Mouse (Mus musculus) cortical plate, adult 2 months (tissue): ENCODE measurements around the gene Bcl9. TPM values are rescaled to one million over a fixed set of nuclear protein-coding genes. Genes with fewer than 3 reads are reported as not detected.

Source experiments
- H3K27ac ChIP-seq: fragments of 200-500 bp; 2 replicates; pipeline ENCODE4 v1.5.1; 2012; ENCODE audit warnings: low read length, control low read depth, inconsistent platforms; ENCODE audit not compliant: insufficient read depth
- H3K4me1 ChIP-seq: fragments of 200-500 bp; 2 replicates; pipeline ENCODE4 v1.6.1; 2011; ENCODE audit warnings: low read length; ENCODE audit not compliant: control insufficient read depth, insufficient read depth
- H3K4me3 ChIP-seq: fragments of 200-500 bp; 2 replicates; pipeline ENCODE4 v1.5.1; 2011; ENCODE audit warnings: mild to moderate bottlenecking, low read length, control low read depth; ENCODE audit not compliant: insufficient read depth
- CTCF ChIP-seq: fragments of 200-500 bp; IDR thresholded peaks from 2 replicates; pipeline ENCODE4 v1.5.1; 2011; ENCODE audit warnings: mild to moderate bottlenecking, control low read depth, low read length; ENCODE audit not compliant: insufficient read depth; ENCODE audit errors: extremely low read depth
- POLR2A ChIP-seq: fragments of 200-500 bp; IDR thresholded peaks from 2 replicates; pipeline ENCODE4 v1.6.1; 2011; ENCODE audit warnings: mild to moderate bottlenecking, low read length, control low read depth; ENCODE audit not compliant: insufficient read depth; ENCODE audit errors: extremely low read depth
- polyA plus RNA-seq: library from polyadenylated mRNA; depleted of rRNA; stranded (reverse); fragments of >200 nt; gene quantifications from 2 replicates; pipeline ENCODE4 v1.2.3, GENCODE M21; 2012; rRNA removed

Gene Bcl9
- 17.3 and 18.7 TPM in 2 replicates for polyA plus RNA-seq

DNA sequence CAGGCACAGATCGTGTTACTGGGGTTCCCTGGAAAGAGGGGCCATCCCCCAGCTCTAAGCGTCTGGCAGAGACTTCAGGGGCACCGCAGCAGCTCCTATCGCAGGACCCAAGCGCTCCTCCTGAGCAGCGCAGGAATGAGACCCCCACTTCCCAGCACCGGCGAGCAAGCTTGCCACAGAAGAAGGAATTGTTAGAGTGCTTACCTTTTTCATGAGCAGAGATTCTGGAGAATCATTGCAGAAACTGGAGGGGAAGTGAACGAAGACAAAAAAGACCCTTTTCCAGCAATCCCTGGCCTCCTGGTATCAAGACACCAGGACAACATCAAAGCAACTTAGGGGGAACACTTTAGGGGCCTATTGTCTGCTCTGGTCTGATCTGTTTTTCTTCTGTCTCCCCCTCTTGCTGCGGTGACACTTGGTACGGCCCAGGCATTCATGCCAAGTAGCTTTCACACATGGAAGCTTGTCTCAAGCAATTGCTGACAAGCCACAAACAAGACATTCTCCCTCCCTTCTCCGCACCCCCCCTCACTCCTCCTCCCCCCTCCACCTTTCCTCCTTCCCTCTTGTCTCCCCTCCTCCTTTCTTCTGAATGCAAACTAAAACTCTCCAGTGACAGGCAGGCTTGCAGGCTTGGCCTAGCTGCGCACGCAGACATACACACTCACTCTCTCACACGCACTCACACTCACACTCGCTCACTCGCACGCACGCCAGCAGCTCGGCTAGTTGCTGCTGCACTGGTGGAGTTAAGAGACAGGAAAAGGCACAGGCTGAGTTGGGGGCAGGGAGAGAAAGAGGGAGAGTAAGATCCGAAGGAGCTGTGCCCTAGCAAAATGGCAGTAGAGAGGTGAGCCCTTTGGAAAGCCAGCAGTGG is at the start of gene Bcl9:
Gene Bcl9, minus strand, starts transcription at position 365 of the 880 bp plus-strand sequence.
- Histone ChIP-seq H3K4me1 (peaks cover 5% of the 10 kb centered on the region), H3K4me3 (peak within 1 kb of the TSS; percentile 45), H3K27ac (peak within 1 kb of the TSS; percentile 72)
- TF ChIP-seq CTCF (no peak), POLR2A (peak; percentile 35; the same call in 1 of the 2 replicates)

DNA sequence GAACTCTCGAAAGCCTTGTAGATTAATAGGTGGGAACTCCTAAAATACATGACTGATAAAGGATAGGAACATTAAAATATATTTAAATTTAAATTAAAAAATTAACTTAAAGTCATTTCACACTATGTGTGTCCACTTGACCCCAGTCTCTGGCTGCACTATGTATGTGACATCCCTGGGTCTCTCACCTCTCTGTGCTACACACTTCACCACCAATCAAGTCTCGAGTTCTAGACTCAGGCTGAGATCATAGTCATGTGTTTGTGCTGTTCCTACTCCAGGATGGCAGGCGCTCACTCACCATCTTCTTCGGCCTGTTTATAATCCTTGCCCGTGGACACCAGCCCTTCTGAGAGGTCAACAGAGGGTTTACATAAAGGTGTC is 41.5 kb upstream of the Bcl9 start:
- H3K4me3 ChIP-seq: no peak overlapping the region
- no peaks in the 10 kb centered on the region; the same call in 1 of the 2 replicates for H3K4me1 ChIP-seq
- H3K27ac ChIP-seq: no peak overlapping the region
- no peak for TF ChIP-seq CTCF
- TF ChIP-seq POLR2A: no peak

DNA sequence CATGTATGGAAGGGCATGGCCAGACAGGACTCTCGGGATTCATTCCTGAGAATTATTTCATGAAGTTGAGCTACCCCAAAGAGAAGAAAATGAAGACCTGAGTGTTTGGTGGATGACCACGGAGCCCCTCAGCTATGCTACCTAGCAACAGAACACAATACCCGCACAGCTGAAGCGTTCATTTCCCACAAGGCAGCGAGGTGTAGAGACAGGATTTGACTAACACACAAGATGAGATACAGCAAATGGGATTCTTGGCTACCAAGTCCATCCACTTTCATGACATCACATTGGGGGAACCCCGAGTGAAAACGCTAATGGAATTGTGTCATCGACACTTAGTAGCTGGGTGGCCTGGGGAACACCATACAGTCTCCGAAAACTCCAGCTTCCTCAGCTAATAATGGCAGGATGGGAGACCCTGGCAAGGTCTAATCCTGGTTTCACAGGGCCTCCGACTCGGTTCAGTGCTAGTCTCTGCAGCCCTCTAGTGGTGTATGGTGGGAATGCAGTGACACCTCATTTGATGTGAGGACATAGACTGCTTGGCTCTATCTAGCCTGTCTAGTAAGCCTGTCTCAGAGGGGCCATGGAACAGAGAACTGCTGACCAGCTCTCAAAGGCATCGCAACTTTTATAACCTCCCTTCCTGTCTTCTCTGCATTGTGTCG is 40.9 kb upstream of the Bcl9 start:
- H3K4me1 ChIP-seq: no peaks in the 10 kb centered on the region; the same call in 1 of the 2 replicates
- H3K27ac ChIP-seq: no peak overlapping the region
- TF ChIP-seq POLR2A (no peak), CTCF (peak; percentile 99)
- no peak overlapping the region for H3K4me3 ChIP-seq

DNA sequence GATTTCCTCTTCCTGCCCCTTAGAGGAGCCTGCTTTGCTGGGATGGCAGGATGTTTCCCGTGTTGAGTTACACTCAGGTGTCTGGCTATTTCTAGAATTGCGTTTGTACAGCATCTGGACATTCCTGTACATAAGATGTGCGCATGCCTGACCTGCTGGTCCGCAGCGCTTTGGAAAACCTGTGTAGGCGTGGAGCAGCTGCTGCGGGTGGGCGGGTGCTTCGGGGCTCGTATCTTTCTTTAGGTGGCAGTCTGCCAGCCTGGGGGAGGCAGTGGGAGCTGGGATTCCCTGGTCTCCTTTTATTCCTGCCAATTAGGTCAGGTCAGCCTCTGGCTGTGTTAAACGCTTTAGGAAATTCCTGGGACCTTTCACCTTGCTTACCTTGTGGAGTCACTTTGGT is 39.6 kb upstream of the Bcl9 start:
- H3K27ac ChIP-seq: no peak overlapping the region
- no peak overlapping the region for H3K4me3 ChIP-seq
- no peaks in the 10 kb centered on the region; the same call in 1 of the 2 replicates for H3K4me1 ChIP-seq
- TF ChIP-seq CTCF (no peak), POLR2A (no peak)

DNA sequence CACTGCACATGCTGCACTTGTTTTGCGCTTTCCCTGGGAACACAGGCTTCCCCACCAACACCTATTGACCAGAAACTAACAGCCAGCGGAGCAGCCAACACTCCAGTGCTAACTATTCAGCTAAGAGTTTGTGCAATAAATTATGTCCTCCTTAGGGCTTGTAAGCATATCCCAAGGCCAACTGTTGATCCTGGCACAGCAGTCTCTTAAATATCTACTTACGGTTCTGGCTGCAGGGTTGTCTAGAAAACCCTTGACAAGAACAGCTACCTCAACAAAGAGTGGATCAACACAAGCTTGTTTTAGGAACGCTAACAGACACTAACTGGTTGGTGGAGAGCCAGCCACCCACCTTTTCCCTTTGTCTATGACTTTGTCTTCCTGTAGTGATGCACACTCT is 38.6 kb upstream of the Bcl9 start:
- Histone ChIP-seq H3K4me1 (no peaks in the 10 kb centered on the region; the same call in 1 of the 2 replicates), H3K4me3 (no peak overlapping the region), H3K27ac (no peak overlapping the region)
- no peak for TF ChIP-seq POLR2A
- no peak for TF ChIP-seq CTCF

DNA sequence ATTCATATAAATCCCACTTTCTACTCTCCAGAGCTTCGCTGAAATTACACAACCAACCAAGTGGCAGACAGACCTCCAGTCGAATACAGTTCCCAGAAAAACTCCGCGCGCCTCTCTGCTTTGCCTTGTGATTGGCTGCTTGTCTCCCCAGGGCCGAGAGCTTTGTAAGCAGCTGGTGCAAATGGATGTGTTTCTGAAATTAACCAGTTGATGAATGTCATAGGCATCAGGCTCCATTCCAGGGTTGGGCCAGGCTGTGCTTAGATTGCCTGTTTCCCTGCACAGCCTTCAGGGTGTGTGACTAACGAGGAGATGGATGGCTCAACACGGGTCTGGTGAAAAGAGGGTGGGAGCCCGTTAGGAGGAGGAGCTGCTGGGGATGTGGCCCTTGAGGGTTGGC is 36.9 kb upstream of the Bcl9 start:
- Histone ChIP-seq H3K27ac (no peak overlapping the region), H3K4me3 (no peak overlapping the region), H3K4me1 (no peaks in the 10 kb centered on the region; the same call in 1 of the 2 replicates)
- TF ChIP-seq POLR2A: no peak
- TF ChIP-seq CTCF: no peak

DNA sequence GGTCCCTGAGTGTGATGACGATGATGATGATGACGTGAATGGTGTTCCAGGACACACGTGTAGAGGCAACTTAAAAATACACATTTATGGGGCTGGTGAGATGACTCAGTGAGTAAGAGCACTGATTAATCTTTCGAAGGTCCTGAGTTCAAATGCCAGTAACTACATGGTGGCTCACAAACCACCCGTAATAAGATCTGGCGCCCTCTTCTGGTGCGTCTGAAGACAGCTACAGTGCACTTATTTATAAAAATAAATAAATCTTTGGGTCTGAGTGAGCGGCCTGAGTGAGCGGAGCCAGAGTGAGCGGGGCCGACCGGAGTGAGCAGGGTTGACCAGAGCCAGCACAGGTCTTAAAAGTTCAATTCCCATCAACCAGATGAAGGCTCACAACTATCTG is 34.5 kb upstream of the Bcl9 start:
- Histone ChIP-seq H3K4me3 (no peak overlapping the region), H3K27ac (no peak overlapping the region), H3K4me1 (no peaks in the 10 kb centered on the region)
- 0 out of 2 replicates have a peak, but pooled peaks have one; percentile 26 for TF ChIP-seq CTCF
- TF ChIP-seq POLR2A: no peak

DNA sequence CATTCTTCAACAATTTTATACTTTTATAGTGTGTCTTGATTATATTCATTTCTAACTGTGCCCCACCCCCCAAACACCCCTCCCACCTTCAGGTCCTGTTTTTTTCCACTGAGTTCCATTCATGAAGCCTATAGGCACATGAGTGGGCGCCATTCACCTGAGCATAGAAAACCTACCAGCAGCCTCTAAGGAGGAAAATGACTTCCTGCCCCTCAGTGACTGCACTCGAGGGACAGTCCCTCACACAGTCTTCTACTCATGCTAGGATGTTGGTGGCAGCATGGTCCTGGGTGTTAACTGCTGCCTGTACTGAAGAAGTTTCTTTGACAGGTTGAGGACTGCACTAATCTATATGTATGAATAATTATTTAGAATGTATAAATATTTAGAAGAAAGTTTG is 30.1 kb upstream of the Bcl9 start:
- Histone ChIP-seq H3K4me1 (peaks cover 4% of the 10 kb centered on the region), H3K27ac (no peak overlapping the region), H3K4me3 (no peak overlapping the region)
- TF ChIP-seq CTCF (no peak), POLR2A (no peak)

DNA sequence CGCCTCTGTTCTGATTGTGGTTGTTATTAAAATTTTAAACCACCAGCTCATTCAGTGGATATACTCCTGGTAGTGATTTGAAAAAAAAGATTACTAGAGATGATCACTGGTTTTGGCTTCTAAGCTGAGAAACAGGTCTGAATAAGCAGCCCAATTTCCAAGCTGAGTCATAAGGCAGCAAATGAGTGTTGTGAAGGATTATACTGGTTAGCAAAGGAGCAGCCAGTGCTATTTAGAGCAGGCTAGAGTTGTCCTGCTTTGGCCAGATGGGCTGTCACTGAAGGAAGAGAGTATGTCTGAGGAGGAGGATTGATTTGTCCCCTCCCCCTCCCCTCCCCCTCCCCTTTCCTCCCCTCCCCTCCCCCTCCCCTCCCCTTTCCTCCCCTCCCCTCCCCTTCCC is 29.6 kb upstream of the Bcl9 start:
- no peak for TF ChIP-seq POLR2A
- TF ChIP-seq CTCF: no peak
- H3K27ac ChIP-seq: no peak overlapping the region
- H3K4me1 ChIP-seq: peaks cover 4% of the 10 kb centered on the region
- H3K4me3 ChIP-seq: no peak overlapping the region

DNA sequence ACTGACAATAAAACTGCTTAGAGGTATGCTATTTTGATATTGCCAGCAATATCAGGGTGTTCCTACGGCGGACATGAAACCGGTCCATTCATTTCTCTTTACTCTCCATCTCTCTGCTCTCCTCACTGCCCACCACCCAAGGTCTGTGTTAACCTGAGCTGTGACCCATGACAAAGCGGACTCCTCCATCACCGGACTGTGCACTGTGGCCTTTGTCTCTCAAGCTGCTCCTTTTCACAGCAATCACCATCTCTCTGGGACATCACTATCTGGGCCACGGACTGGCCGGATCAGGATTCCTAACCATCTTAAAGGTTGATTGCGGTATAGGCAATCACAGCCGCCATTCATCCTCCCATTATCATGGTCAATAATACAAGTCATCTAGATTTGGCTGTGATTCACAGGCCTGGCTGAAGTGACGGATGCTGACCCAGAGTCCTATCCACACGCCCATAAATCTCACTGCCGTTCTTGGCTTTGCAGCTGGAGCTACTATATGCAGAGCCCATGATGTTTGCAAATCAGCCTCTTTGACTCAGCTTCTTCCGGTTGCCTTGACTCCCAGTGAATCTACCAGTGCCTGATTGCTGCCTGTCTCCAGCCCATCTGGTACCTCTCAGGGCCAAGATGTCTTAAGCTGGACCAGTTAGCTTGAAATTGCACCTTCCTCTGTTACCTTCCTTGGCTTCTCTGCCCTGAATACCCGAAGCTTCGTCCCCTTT is 28.1 kb upstream of the Bcl9 start:
- Histone ChIP-seq H3K4me1 (peaks cover 4% of the 10 kb centered on the region), H3K4me3 (no peak overlapping the region), H3K27ac (no peak overlapping the region)
- TF ChIP-seq POLR2A (no peak), CTCF (no peak)
